Mouse (Mus musculus): ENCODE results near the gene Rbp4.

Rbp4 gene

DNA sequence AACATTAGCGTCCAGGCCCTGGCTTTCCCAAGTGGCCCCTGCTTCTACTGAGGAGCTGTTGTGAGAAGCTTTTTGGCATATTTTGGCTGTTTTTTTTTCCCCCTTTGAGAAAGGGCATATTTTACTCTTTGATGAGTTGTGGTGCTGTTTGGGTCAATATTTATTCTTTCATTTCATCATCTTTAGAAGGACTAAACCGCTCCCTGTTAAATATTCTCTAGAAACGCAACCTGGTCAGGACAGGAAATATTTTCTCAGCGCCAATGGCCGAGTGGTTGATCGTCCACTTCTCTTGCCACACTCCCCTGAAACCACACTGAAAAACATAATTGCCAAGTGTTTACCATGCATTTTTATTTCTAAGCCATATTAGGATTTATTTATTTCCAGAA is at the start of gene Rbp4:
TSS of gene Rbp4 (minus strand) at position 63 of the 392 bp plus-strand sequence.
- DNase-seq, result no peak

DNA sequence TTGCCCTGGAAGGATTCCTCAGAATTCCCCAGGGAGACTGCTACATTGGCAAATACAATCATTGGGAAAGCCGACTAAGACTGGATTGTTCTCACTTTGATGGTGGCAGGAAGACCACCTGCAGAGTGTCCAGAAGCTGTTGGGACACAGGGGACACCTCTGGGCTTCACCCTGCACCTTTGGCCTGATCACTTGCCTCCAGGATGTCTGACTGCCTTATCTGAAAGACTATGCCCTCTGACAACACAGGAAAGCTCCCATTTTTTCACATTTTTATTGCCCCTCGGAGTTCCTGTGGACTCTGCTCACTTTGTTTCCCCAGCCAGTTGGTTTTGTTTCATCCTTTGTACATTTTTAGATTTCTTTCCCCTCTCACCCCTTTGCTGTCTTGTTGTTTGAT is 39.6 kb upstream of the Rbp4 start:
- DNase-seq, result no peak

DNA sequence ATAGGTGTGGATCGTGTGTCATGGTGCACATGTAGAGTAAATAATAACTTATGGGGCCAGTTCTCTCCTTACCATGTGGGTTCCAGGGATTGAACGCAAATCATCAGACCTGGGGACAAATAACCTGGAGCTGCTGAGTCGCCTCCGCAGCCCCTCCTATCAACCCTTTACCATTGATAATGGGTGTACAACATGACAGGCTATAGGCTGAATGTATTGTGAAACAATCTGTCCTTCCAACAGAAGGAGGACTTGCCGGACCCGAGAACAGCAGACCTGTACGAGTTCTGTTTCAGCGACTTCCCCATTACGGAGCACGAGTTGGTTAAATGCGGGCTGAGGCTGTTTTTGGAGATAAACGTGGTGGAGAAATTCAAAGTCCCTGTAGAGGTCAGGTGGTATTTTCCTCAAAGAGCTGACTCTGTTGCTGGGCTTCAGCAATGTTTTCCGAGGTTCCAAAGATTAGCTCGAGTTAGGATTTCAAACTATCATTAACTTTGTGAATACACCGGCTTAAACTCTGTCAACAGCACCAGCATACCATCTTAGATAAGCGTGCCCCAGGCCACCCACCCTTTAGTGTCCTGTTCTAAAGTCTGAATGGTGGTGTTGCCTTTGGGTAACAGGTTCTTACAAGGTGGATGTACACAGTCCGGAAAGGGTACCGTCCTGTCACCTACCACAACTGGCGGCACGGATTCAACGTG is 36.7 kb upstream of the Rbp4 start:
- DNase-seq, result no peak

DNA sequence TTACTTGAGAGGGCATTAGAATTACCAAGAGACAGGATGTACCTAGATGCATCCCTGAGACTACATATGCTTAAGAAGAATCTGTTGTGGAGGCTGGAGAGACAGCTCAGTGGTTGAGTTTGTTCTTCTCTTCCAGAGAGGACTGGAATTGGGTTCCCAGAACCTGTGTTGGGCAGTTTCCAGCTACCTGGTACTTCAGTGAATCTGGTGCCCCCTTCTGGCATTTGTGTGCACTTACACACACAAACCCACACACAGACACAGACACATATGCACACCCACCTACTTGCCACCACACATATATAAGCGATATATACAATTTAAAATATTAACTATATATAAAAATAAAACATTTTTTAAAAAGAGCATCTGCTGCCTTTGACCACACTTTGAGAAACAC is 31.2 kb upstream of the Rbp4 start:
- no peak for DNase-seq

DNA sequence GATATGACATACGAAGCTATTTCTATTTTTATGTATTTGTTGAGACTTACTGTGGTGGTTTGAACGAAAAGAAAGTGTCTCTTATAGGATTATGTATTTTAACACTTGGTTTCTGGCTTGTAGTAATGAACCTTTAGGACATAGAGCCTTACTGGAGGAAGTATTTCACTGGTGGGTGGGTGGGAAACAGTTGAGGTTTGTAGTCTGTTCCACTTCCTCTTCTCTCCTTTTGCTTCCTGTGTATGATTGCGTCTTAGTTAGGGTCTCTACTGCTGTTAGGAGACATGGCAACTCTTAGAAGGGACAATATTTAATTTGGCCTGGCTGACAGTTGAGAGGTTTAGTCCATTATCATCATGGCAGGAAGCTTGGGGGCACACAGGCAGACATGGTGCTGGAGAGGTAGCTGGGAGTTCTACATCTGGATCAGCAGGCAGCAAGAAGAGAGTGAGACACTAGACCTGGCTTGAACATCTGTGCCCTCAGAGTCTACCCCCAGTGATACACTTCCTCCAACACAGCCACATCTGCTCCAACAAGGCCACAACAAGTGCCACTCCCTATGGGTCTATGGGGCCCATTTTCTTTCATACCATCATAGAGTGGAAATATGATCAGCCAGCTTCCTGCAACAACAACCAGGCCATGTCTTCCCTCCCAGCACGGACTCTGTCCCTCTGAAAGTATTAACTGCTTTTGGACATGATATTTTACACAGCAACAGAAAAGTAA is 18.6 kb upstream of the Rbp4 start:
- DNase-seq, result peak; percentile 22 to 23

DNA sequence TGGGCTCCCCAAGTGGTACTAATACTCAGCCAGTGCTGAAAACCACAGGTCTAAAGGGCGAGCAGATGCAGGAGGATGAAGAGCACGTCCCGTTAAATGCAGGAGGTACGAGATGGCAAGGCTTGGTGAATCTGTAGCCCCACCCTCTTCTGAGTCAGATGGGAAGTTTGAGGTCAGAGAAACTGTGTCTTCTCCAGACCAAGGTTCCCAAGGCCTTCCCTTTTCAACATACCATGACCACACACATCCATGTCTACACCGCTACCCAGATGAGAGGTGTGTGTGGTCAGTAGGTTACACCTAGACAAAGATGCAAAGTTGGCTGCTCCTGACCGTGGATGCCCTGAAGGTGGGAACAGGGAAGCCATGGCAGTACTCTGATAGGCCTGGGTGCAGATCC is 9.7 kb upstream of the Rbp4 start:
- DNase-seq, result no peak

DNA sequence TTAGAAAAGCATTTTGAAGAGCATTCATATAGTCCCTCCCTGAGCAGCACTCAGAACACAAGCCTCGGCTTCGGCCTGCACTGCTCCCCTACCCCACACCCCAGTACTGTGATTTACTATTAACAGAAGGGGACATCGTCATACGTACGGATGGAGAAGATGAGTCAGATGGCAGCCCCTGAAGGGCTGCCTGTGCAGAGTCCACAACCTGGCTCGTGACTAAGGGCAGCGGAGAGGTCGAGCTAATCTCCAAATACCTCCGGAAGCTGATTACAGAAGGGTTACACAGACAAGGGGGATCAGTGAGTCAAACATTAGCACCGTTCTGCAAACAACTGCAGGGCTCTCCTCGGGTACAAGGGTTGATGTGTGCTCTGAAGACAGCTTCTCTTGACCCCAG is 8.9 kb upstream of the Rbp4 start:
- DNase-seq, result no peak

DNA sequence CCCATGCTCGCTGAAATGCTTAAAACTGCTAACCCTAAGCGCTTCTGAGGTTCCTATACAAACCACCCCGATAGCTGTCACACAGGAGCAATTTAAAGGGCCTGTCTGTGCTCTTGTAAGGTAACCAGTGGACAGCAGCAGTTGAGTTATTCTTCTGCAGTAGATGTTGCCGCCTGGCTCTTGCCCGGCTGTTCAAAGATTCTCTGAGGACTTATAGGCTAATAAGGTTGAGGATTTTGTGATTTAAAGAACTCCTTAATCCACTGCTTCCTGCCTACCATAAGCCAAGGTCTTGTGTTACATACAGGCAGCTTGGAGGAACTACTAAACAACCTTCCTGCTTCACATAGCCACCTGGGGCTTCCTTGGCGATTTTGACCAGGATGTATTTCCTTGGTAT is 7.4 kb upstream of the Rbp4 start, which contains the start of gene Pde6c:
TSS of gene Pde6c (plus strand) at position 301 of the 400 bp plus-strand sequence.
- DNase-seq, result no peak

DNA sequence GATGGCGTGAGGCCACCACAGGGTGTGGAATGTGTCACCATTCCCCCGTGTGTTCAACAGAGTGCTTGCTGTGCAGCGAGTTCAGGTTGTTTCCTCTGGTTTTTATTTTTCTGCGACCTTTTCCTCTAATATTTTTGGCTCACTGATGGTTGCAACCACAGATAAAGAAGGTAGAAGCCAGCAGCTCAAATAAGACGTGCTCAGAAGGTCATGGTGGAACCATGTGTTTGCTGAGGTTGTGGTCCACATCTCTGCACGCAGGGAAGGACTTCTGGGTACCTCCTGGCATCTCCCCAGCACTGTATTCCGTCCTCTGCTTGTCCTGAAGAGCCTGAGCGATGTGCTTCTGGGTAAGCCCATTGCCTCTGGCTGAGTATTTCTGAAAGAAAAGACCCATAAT is 1.6 kb upstream of the Rbp4 start:
- DNase-seq, result no peak

DNA sequence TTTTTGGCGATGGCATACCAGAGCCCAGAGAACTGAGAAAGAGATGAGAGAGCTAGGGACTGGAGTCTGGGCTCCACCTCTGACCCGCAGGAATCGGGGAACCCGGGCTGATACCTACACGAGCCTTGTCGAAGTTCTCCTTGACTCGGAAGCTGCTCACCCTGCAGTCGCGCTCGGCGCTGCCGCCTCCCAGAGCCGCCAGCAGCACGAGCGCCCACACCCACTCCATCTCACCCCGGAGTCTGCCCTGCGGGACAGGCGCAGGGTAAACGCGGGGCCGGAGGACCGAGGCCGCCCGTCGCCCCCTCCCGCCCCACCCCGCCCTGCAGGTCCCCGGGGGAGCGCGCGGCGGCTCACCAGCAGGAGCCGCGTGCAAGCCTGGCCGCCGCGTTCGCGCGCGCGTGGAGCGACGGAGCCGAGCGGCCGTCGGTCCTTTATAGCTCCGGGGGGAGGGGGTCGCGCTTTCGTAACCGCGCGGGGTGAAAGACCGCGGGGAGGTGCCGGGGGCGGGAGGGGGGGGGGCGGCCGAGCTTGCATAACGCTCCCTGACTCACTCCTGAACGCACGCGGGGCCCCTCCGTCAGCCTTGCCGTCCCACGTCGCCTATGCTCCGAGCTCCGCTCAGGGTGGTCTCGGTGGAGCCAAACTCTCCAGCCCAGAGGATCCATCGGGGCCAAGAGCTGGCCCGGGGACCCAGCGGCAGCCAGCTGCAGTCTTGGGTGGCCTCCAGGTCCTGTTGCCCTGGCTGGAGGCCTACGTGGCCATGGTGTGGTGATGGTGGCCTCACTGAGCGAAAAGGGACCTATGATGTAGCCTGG is 471 bp downstream of the Rbp4 start:
- no peak for DNase-seq

DNA sequence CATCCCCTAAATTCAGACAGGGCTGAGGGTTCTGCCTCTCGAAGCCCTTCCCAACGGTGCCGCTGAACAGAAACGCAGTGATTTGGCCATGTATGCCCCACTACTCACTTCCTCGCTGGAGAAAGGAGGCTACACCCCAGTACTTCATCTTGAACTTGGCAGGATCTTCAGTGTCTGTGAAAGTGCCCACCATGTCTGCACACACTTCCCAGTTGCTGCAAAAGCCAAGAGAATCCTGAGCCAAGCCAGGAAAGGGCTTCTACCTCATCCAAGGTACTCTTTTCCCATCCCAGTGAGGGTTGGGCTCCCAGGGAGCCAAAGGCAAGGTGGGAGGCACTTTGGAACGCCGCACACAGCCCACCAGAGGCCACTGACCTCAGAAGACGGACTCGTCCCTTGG is 1.2 kb downstream of the Rbp4 start:
- DNase-seq, result no peak

DNA sequence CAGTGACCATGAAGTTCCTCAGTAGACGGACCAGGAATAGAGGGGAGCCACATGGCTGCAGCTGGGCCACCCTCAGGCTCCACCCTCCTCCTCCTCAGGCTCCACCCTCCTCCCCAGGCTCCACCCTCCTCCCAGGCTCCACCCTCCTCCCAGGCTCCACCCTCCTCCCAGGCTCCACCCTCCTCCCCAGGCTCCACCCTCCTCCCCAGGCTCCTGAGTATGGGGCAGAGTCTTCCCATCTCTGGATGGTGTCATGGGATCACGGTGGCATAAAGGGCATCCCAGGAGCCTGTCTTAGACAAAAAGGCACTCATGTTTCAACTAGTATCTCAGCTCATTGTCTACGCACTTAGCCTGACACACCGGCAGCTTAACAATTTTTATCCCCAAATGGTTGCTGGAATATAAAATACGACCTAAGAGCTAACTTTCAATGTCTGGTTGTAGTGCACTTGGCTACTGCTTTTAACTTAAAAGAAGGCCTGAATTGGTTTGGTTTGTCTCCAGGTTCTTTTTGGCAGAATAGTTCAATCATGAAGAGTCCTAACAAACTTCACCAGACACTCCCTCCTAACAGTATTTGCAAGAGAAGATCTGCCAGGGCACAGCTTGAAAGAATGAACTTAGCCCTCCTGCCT is 4.8 kb downstream of the Rbp4 start:
- DNase-seq, result no peak

DNA sequence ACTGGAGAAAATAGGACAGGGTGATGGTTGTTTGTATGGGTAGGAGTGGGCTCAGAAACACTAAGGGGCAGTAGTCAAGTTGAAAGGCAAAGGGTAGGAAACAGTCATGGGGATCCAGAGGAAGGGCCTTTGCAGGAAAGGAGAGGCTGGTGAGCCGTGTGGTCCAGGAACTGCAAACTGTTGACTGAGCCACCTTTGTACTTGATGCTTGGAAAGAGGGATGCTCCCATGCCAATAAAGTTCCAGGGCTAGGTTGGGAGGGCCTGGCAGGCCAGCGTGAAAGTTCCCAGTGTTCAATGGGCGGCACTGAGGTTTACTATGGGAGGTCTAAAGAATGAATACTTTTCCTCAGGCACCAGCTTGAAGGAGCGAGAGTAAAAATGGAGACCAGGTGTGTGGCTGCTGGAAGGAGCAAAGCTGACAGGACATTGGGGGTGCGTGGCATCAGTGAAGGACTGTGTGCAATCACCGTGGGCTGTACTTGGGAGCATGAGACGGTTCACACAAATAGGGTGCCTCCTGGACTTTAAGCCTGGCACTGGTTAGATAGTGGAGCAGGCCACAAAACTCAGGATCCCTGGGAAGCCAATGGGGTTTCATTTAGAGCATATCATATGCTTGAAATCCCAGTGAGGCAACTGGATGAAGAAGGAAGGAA is 10.1 kb downstream of the Rbp4 start:
- DNase-seq, result no peak

DNA sequence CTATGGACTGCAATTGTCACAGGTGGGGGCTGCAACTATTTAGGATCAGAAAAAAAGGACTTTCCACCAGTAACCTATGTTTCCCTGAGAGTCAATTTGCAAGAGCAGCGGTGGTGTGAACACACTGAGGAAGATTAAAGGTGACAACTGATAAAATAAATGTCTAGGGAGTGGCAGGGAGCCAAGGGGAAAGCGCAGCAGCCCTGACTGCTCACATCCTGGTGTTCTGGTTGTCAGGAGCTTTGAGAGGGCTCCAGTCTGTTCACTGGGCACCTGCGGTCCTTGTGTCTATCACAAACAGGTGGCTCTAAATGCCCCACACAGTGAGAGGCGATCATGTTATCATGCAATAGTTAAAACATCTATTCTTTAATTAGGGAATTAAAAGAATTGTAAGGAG is 12.5 kb downstream of the Rbp4 start:
- no peak for DNase-seq

DNA sequence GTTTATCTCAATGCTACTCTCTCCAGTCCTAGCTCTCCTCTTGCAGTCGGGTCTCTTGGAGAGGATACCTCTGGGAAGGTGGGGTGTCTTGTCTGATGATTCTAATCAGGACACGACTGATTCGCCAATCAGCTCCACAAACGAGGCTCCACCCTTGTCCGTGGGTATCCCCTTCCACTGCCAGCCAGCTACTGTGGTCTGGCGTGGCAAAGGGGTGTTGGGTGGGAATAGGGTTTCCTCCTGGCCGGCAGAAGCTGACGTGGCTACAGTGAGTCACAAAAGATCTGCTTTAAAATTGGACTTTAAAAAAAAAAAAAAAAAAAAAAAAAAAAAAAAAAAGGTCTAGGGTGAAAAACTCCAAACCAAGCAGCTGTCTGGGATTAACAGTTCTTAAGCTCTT is 14.0 kb downstream of the Rbp4 start:
- no peak for DNase-seq

DNA sequence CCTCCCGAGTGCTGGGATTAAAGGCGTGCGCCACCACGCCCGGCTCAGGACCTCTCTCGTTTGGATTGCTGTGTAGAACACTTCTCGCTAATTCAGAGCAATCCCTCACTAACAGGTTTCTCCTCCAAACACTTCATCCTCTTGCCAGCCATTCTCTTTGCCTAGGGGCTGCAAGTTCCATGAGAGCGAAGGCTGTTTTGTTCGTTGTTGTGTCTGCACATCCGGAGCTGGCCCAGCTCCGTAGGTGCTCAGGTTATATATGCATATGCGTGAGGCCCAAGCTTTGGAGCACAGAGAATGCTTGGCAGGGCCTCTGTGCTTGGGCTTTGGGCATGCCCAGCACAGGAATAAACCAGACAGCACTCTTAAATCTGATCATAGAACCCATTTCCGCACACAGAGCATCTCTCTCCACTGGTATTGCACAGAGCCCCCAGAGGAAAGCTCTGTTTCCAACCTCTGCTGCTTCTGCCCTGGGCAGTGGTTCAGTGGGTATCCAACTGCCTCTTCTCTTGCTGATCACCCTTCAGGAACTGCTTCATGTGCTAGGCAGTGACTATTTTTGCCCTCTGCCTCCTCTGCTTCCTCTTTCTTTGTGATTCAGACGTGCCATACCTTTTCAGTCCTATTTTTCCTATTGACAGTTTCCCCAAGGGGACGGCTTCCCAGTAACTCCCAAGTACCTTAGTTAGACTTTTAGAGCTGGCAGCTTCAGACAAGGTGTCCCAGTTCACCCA is 15.4 kb downstream of the Rbp4 start:
- no peak for DNase-seq

DNA sequence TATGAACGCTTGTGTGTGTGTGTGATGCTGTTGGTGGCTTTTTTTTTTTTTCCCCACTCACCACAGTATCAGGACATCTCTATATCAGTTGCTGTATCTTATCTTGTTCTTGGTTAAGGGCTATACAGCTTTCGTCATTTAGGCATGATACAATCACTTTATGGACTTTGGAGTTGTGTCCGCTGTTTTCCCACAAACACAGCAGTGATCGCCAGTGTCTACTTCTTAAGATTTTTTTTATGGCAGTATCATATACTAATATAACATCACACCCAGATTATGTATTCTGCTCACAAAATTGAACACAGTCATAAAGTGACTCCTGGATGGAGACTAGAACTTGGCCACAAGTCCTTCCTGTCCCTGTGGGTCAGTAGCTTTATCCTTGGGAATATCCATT is 17.2 kb downstream of the Rbp4 start:
- no peak for DNase-seq

DNA sequence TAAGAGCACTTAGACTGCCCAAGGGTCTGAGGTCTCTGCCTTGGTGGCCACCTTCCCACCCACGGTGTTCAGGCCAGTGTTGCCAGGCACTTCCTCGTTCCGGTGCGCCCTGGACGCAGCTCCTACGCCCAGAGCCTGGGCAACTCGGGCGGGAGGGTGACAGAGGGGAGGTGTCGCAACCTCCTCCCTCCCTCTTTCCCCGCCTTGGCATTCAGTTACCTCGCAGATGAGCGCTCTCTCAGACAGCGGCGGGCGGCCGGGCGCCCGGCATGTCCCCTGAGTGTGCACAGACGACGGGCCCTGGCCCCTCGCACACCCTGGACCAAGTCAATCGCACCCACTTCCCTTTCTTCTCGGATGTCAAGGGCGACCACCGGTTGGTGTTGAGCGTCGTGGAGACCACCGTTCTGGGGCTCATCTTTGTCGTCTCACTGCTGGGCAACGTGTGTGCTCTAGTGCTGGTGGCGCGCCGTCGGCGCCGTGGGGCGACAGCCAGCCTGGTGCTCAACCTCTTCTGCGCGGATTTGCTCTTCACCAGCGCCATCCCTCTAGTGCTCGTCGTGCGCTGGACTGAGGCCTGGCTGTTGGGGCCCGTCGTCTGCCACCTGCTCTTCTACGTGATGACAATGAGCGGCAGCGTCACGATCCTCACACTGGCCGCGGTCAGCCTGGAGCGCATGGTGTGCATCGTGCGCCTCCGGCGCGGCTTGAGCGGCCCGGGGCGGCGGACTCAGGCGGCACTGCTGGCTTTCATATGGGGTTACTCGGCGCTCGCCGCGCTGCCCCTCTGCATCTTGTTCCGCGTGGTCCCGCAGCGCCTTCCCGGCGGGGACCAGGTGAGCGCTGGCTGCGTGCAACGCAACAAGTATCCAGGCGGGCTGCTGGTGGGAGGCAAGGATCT is 28.0 kb downstream of the Rbp4 start, which contains the start of gene Ffar4:
TSS of gene Ffar4 (plus strand) at position 214 of the 901 bp plus-strand sequence.
- no peak for DNase-seq

DNA sequence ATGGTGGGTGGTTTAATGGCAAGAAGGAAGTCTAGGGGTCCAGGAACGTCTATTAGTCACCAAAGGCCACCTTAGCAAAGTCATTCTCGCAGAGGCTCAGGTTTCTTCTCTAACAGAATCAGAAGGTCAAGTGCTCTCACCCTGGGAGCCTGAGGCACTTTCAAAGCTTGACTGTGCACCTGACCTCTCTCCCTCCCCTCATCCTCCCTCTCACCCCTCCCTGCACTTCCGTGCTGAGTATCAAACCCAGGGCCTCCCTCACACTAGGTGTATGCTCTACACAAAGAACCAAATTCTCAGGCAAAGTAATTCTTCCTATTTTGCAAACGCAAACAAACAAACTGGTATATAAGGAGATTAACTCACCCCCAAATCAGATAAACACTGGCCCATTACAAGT is 28.9 kb downstream of the Rbp4 start:
- DNase-seq, result no peak

DNA sequence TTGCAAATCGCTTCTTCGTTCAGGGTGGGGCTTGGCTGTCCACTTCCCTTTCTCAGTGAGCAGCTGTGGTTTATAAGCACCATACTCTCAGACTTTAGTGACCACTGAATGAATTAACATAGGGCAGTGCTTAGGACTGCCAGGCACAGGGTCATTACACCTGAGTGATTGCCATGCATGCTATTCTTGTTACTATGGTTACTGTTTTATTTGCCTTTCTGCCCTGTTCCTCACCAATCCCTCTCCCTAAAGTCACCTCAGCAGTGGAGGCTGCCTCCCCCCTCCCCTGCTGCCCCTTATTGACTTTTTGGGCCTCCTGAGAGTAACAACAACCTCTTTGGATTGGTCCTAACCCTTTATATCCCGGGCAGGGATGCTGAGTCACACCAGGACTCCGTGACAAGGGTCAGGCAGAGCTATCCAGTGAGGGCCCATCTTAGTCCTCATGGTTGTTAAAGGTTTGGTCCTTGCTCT is 33.5 kb downstream of the Rbp4 start:
- no peak for DNase-seq

DNA sequence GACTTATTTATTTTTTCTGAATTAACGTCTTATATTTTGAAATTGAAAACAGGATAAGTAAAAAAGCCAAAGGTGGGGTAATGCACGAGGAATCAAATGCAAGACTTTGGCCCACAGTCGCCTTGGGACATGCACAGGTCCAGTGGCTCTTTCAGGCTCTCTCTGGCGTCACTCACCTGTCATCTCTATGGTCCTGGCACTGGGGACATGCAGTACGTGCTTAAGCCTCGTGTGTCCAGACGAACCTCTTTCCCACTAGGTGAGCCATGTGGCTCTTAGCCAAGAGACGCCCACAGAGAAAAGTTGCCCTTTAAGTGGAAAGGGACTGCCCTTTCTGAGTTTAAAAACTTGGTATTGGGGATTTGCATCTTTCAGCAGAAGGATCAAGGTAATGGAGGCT is 35.7 kb downstream of the Rbp4 start:
- no peak for DNase-seq

All from B cell, adult 2 months (primary cell).